Mouse (Mus musculus): ENCODE data around the gene Gm11568.
"Not testable (repeated sequence)": the region's sequence is repeated elsewhere in the genome, so short reads cannot be mapped to it uniquely, and the experiment has no call there.

Gm11568 gene

DNA sequence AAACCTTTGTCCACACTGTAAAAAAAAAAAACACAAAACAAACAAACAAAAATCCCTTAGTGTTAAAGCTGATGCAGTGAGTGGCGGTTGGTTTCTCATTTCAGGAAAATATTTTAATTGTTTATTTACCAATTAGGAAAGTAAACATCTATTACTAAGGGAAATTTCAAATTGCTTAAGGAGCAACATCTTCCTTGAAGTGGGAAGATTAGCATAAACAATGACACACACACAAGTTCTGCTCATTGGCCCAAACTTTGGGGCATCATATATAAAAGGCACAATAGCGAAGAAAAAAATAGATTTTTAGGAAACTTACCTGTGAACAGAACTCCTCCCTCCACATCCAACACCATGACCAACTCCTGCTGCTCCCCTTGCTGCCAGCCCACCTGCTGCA is at the start of gene Gm11568:
Gene Gm11568 (plus strand): TSS at position 301 of the 400 bp plus-strand sequence.
- no peak for DNase-seq

DNA sequence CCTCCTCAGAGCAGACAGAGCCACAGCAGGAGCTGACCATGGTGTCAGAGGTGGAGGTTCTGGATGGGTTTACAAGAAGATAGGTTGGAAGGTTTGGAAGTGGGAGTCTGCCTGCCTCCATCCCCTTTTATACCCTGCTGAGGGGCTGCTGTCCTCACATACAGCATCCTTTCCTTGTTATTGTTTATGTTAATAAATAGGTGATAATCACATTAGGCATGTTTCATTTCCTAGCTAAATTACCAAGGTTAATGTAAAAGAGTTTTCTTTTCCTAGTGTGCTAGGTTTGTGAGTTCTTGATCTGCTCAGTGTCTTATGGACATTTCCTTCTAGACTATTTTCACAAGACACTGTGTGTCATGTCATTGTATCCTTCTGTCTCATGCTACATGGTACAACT is 47.9 kb upstream of the Gm11568 start, which contains the start of gene Krtap4-13:
Gene Krtap4-13 (minus strand): TSS at position 101 of the 400 bp plus-strand sequence.
- DNase-seq: not testable (repeated sequence)

DNA sequence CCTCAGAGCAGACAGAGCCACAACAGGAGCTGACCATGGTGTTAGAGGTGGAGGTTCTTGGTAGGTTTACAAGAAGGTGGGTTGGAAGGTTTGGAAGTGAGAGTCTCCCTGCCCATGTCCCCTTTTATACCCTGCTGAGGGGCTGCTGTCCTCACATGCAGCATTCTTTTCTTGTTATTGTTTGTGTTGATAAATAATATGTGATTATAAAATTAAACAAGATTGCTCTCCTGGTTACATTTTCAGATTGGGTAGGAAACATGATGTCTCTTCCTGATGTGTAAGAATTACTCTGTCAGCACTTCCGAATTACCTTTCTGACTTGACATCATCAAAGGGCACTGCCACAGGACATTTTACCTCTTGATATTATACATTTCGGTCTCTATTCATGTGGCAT is 42.2 kb upstream of the Gm11568 start, which contains the start of gene Gm11564:
Gene Gm11564 (minus strand): TSS at position 101 of the 400 bp plus-strand sequence.
- DNase-seq: not testable (repeated sequence)

DNA sequence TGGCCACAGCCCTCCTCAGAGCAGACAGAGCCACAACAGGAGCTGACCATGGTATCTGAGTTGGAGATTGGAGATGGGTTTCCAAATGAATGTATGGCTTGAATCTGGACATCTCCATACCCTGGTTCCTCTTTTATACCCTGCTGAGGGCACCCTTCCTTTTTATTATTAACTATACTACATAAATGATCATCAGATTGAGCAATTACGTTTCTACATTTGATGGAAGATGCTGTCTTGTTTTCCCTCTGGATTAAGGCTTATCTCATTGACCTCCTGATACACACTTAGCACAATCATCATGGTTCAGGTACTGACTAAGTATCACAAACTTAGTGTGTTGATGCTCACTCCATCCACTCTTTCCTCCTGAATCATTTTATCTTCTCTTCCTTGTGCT is 19.8 kb upstream of the Gm11568 start, which contains the start of gene 2300003K06Rik:
Gene 2300003K06Rik (minus strand): TSS at position 101 of the 400 bp plus-strand sequence.
- no peak for DNase-seq

DNA sequence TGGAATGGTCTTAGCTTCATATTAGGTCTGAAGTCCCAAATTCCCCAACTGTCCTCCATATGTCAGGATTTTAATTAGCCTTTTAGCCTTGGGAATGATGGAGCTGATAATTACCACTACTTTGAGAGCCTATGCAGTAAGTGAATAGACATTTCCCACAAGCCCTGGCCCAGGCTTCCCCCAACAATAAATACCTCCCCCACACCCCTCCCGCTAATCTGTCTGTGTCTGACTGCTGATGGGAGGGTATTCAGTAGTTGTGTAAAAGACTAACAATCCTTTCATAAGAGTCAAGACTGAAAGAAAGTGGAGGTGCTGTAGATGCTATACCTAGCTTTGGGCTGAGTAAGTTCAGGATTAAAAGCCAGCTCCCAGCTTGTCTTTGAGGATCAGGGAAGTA is 15.5 kb upstream of the Gm11568 start:
- no peak for DNase-seq

DNA sequence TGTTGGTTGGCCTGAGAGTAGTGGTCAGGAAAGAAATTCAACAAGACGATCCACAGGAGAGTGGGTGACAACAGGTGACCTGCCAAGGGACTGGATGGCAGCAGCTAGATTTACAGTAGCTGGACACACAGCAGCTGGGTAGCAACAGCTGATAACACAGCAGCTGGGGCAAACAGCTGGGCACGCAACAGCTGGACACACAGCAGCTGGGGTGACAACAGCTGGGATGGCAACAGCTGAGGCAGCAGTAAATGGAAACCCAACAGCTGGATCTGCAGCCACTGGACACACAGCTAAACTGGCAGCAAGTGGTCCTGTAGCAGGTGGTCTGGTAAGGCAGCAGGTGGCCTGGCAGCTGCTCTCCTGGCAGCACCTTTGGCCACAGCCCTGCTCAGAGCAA is 11.0 kb upstream of the Gm11568 start:
- no peak for DNase-seq

DNA sequence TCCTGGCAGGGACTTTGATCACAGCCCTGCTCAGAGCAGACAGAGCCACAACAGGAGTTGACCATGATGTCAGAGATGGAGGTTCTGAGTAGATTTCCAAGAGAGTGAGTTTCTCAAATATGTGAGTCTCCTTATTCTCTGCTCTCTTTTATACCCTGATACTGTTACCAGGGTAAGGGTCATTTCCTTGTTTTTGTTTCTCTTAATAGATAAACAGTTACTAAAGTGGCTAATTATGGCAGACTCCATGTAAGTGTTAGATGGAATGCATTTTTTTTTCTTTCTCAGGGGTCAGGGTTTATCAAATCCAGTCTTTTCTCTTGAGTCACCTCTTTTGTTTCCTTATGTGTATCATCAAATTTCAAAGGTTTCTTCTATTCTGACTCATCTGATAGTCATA is 6.2 kb upstream of the Gm11568 start, which contains the start of gene Krtap4-16:
Gene Krtap4-16 (minus strand): TSS at position 101 of the 400 bp plus-strand sequence.
- DNase-seq: no peak

DNA sequence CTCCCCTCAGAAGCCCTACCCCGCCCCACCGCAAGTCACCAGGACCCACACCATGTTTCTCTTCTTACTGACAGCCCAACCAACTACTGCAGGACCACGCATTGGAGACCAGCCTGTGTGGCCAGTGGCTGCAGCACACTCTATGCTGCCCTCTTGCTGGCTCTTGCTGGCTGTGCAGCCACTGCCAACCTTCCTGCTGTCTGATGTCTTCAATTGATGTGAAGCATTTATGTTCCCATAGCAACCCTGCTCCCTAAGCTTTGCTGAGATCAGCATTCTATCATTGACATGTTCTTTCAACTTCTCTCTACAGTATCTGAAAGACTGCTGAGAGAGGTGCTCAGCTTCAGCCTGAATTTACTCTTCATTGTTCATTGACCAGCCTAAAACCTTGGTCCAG is 3.6 kb upstream of the Gm11568 start:
- no peak for DNase-seq

DNA sequence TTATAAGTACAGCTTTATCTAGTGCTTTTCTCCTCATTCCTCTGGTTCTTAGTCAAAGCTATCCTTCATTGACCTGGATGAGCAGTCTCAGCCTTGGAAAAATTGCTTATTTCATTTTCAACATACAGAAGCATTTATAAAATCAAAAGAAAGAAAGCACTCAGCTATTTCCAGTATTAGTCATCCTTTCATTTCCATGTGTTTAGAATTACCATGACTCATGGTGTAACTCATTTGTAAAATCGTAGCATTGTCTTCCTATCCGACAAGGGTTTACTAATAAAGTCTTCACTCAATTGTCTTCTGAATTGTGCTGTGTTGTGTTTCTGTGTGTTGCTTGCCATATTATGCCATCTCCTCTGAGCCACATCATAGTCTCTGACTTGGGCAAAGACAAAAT is 1.0 kb downstream of the Gm11568 start:
- DNase-seq: no peak

DNA sequence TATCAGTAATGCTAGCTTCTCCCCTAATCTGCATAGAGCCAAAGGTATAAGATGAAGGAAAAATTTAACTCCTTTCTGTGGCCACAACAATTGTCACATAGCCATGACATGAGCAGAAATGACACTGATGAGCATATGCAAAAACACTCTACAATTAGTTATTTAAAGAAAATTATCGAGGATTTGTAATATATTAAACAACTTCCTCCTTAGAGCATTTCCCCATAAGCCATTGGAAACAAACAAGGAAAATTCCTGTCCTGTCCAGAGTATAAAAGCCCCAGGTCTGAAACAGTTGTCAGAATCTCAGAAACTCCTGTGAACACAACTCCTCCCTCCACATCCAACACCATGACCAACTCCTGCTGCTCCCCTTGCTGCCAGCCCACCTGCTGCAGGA is 6.5 kb downstream of the Gm11568 start, which contains the start of gene Gm11559:
Gene Gm11559 (plus strand): TSS at position 301 of the 400 bp plus-strand sequence.
- not testable (repeated sequence) for DNase-seq

DNA sequence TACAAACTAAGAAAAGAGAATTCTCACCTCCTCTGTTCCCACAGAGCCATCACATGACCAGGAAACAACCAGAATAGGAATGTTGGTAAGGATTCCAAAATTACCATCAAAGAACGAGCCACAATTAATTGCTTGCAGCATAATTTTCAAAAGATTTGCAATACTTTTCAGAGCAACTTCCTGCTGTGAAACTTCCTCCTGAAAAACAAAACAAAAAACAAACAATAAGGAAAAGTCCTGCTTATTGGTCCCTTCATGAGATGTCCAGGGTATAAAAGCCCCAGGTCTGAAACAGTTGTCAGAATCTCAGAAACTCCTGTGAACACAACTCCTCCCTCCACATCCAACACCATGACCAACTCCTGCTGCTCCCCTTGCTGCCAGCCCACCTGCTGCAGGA is 15.4 kb downstream of the Gm11568 start, which contains the start of gene Krtap9-1:
Gene Krtap9-1 (plus strand): TSS at position 301 of the 400 bp plus-strand sequence.
- DNase-seq: not testable (repeated sequence)

DNA sequence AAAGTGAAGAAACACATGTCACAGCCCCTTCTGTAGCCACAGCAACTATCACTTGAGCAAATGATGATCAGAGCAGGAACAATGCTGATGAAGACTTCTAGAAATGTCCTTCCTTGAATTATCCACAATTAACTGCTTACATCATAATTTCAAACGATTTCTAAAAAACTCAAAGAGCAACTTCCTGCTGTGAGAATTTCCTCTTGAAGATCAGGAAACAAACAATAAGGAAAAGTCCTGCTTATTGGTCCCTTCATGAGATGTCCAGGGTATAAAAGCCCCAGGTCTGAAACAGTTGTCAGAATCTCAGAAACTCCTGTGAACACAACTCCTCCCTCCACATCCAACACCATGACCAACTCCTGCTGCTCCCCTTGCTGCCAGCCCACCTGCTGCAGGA is 21.2 kb downstream of the Gm11568 start, which contains the start of gene Gm11567:
Gene Gm11567 (plus strand): TSS at position 301 of the 400 bp plus-strand sequence.
- DNase-seq: not testable (repeated sequence)

DNA sequence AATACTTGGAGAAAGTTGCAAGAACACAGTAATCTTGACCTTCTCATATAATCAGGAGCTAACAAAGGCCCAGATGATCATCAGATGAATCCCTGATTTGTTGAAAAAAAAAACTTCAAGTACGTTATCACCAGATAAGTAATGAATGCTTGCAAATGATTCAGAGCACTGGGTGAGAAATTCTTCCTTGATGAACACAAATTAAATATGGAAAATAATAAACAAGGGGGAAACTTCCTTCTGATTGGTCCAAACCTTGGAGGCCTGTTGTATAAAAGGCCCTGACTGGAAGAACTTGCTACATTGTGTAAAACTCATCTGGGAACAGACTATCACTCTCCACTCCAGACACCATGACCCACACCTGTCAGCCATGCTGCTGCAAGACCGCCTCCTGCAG is 49.9 kb downstream of the Gm11568 start, which contains the start of gene Krtap31-1:
Gene Krtap31-1 (plus strand): TSS at position 301 of the 400 bp plus-strand sequence.
- no peak for DNase-seq

All from kidney, adult 9 months (tissue).